Mouse (Mus musculus): Measurements from ENCODE around the gene Sh2d6.
"Not testable (repeated sequence)": the region's sequence is repeated elsewhere in the genome, so short reads cannot be mapped to it uniquely, and the experiment has no call there.

Sh2d6 gene

DNA sequence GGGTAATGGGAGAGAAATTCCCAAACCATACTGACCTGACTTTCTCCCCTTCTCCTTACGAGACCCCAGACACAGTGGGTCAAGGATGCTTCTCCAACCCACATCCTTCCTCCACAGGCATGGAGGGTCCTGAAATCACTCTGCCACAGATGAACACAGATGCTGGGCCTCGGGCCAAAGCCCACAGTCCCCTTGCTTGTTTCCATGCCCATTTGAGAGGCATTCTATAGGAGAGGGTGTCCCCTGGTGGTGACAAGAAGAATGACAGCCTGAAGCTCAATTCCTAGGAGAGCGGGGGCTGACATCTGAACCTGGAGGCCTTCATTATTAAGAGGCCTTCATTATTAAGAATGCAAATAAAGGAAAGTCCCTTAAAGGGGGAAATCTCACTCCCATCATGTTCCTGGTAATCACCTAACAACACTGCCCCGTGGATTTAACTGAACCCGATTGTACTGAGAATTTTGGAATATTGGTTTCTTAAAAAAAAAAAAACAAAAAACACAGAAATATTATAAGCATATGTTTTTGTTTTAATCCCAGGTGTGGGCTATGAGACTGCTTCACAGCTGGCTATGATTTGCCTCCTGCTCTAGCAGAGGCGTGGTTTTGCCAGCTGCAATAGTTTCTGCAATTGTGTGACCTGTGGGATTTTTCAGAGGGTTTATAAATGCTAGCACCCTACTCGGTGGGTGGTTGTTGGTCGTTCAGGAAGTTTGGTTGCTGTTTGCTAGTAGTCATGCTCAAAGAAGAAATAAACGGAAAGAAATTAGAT is 12.7 kb upstream of the Sh2d6 start:
- DNase-seq, result peak; percentile 76

DNA sequence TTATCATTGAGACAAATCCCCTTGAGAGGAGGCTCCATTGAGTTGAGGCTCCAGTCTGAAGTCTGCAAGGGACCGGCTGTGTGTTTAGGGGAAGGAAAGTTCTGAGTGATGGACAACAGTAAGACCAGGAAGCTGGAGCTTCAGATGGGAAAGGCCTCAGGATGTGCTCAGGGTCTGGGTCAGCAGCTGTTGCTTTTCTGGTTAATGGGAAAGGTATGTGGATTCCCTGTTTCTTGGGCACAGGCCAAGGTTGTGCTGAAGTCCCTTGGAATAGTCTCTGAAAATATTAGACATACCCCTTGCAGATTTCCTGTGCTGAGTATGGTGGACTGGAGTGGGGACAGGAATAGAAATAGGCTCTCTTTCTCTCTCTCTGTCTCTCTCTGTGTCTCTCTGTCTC is 12.0 kb upstream of the Sh2d6 start:
- not testable (repeated sequence) for DNase-seq

- DNase-seq, result no peak
Observed at GRCm38 (mm10) chr6:72532580-72532979, 11.1 kb upstream of the Sh2d6 start.

DNA sequence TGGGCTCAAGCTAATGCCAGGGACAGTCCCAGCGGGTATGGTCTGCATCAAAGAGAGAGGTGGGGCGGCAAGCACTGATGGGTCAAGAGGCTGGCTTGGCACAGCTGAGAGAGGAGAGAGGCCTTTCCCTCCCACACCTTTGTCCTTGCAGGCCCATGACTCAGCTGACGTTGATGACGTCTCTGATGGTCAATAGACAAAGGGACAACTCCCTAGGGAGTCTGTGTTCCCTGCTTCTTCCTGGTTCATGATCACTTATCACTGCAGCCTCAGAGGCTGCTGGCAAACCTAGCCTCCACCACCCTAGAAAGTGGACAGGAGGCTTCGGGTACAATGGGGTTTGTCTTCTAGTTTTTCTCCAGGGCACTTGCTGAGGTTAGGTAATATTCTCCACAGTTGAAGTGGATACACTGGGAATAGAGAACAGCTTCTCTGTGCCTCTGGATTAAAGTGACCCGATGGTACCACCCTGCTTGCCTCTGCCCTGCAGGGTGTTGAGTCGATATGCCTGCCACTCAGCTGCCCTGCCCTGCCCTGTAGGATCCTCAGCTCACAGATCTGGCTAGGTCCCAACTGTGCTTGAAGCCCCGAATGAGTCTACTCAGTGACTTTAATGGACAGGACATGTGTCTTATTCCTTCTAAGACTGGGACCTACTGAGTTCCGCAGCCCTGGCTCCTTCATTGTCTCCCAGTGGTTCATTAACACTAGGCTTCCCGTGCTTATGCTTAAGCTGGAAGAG is 7.1 kb upstream of the Sh2d6 start:
- DNase-seq, result no peak

- DNase-seq, result no peak
Observed at GRCm38 (mm10) chr6:72527070-72527469, 5.6 kb upstream of the Sh2d6 start.

DNA sequence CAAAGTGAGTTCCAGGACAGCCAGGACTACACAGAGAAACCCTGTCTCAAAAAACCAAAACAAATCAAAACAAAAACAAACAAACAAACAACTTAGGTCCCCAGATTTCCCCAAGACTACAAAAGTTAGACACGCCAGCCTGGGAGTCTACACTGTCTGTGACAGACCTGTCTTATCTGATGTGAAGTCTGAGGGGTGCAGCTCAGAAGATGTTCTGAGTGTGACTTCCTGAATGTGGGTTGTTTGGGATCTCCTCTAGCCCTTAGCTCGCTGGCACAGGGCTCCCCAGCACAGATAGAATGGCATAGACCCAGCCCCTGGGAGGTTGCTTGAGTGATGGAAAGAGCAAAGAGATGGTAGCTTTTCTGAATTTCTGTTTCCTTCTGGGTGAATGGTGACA is 2.7 kb upstream of the Sh2d6 start:
- DNase-seq, result no peak

GRCm38 (mm10) chr6:72523222-72523621 is 1.7 kb upstream of the Sh2d6 start:
- DNase-seq, result no peak

DNA sequence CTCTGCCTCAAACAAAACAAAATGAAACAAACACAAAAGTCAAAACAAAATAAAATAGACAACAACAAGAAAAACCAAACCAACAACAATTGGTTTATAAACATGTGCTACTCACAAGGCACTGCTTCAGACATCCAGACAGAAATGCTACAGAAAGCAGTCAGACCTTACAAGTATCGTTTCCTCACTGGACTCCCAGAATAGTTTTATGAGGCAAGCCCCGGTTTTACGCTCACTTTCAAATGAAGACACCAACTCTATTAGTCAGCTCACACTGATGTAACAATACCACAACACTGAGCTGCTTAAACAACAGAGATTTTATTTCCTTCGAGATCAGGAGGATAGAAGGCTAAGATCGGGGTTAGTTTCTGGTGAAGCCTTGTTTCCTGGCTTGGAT is 781 bp upstream of the Sh2d6 start:
- DNase-seq, result no peak

GRCm38 (mm10) chr6:72520904-72521303 is 603 bp downstream of the Sh2d6 start:
- no peak for DNase-seq

- DNase-seq, result peak; percentile 65
Observed at GRCm38 (mm10) chr6:72519892-72520663, 1.4 kb downstream of the Sh2d6 start.

DNA sequence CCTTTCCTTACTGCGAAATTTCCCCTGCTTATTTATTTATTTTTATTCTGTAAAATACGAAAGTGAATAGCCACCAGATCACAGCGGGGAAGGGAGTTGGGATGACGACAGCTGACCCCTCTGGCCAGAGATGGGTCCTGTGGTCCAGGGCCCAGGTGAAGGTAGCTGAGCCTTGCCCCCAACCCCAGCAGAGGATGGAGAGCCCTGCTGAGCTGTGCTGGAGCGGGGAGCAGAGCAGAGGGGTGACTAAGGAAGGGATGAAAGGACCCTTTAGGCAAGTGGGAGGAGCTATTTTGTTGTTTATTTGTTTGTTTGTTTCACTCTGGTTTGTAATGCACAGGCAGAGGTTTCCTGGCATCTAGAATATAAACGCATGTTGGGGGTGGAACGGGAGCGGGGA is 2.2 kb downstream of the Sh2d6 start:
- no peak for DNase-seq

- no peak for DNase-seq
Observed at GRCm38 (mm10) chr6:72518842-72519241, 2.7 kb downstream of the Sh2d6 start.

DNA sequence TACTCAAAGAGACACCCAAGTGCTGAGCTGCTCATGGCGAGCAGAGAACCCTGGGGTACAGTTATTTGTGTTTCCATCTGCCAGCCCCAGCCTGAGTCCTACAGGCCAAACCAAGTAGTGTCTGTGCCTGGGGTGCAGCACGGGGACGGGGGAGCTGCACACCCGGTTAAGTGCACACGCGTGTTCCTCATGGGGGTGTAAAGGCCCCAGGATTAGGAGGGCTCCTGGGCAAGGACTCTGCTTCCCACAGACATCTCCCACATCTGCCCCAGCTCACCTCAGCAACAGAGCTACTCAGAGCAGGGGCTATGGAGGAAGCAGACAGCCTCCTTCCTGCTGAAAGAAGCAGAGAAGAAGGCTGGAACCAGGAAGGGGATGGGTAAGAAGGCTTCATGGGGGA is 5.9 kb downstream of the Sh2d6 start:
- no peak for DNase-seq

DNA sequence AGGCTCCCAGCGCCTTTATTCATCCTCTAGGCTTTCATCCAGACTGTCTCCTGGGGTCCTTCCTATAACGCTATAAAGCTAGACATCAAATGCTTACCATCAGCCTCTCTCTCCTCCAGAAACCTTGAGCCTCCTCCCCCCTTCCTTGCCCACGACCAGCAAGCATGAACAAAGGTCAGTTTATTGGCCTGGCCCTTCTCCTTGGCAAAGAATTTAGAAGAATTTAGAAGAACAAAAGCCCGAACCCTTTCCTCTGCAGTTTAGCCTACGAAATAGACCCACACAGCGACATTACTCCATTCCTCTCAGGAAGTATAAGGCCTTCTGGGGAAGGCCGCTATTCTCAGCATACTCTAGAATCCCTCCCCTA is 8.5 kb downstream of the Sh2d6 start:
- no peak for DNase-seq

GRCm38 (mm10) chr6:72512386-72513070 is 9.0 kb downstream of the Sh2d6 start:
- DNase-seq, result peak; percentile 84

DNA sequence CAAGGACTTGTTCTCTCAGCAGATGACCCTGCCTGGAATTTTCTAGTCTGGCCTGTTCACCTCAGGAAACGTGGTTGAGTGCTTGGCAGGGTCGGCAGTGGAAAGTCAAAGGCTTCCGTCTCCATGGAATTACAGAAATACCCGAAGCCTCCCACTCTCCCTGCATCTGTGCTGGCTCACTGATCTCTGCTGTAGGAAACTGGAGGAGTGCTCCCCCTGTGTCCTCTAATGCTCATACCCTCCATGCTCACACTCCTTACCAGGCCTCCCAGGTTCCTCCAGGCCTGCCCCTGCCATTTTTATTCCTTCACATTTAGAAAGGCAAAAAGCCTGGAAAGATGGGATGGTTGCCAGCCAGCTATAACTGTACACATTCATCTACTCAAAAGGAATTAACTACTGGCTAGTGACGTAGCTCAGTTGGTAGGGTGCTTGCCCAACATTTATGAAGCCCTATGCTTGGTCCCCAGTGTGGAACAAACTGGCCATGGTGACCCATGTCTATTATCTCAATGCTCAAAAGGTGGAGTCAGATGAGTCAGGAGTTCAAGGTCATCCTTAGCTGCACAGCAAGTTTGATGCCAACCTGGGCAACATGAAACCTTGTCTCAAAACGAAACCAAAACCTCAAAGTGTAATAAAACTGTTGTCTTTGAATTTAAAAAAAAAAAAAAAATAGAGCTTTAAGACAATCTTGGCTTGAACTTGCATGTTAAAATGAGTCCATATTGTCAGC is 10.7 kb downstream of the Sh2d6 start:
- DNase-seq, result no peak

DNA sequence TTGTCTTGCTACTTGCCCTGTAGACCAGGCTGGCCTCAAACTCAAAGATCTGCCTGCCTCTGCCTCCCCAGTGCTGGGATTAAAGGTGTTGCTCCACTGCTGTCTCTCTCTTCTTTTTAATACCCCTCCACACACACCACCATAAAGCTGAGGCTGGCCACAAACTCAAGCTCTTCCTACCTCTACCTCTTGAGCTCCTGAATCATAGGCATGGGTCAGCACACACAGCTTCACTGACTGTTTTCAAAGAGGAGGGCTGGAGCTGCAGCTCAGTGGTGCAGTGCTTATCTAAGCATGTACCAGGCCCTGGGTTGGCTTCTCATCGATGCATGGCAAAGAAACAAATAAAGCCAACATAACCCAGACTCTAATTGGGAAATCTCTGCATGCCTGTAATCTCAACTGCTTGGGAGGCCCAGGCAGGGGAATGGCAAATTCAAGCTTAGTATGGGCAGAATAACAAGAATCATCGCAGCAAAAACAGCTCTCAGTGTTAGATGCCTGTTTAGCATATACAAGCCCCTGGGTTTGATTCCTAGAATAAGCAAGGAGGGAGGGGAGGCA is 11.6 kb downstream of the Sh2d6 start:
- DNase-seq, result no peak

DNA sequence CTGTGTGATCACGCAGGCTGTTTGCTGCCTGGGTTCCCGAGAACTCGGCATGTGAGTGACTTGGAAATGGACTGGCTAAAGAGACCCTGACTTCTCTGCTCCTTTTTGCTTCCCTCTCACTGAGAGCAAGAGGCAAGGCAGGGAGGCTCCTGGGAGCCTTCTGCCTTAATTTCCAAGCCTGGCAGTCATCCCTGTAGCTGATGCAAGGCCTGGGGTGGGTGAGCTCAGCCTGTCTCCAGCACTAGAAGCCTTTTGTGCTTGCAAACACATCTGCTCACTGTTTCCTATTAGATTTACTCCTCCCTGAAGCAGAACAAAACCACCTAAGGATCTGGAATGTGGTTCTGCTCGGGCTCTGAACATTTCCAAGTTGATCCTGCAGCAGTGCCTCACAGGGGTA is 12.9 kb downstream of the Sh2d6 start:
- no peak for DNase-seq

DNA sequence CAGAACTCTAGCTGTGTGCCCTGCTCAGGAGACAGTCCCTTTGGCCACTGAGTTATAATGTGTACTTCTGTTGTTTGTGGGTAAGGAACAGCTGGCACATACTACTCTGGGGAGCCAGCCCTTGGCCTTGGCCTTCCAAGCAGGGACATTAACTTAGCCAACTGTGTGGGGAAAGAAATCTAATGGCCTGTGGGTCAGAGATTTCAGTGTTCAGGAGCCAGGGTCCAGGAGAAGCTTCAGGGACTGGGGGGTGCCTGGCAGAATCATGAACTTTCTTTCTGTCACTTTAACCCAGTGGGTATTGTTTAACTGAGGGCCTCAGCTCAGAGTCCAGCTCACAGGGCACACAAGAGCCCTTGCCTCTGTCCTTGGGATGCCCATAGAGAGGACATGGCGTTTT is 15.4 kb downstream of the Sh2d6 start:
- DNase-seq, result no peak

DNA sequence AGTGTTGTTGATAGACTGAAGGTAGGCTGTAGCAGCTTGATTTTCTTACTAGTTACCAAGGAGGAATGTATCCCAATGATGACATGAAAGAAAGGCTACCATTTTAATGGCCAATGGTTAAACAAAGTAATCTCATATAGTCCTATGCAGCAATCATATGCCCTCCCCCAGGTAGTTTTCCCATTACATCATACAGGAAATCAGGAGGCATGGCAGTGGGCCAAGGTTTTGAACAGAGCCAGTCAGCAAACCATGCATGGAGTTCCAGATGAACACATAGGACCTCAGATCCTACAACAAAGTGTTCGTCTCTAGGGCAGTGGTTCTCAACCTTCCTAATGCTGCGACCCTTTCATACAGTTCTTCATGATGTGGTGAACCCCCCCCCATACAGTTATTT is 17.6 kb downstream of the Sh2d6 start:
- DNase-seq, result no peak

GRCm38 (mm10) chr6:72503309-72503708 is 18.2 kb downstream of the Sh2d6 start:
- no peak for DNase-seq

- no peak for DNase-seq
Observed at GRCm38 (mm10) chr6:72498950-72499349, 22.6 kb downstream of the Sh2d6 start.

Measured in right cerebral cortex, postnatal 14 days (tissue).